Mouse (Mus musculus): ENCODE measurements around the gene Tbc1d8. TPM values are rescaled to one million over a fixed set of nuclear protein-coding genes. Genes with fewer than 3 reads are reported as not detected.

Gene Tbc1d8
- polyA plus RNA-seq, 1 experiment = not detected

DNA sequence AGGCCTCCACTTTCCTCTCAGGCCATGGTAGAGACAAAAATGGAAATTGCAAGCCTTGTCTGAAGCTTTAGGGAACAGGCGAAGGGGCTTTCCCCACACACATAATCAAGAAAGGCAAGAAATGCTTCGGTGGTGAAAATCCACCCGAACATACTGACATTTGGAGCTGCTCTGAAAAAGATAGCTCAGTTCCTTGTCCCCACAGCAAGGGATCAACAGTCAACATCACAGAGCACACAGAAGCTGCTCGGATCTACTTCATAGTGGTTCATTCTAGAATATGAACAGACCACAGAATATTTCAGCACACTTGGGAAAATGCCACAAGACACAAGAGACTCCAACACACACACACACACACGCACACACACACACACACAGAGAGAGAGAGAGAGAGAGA, 14.6 kb upstream of the Tbc1d8 start:
- Histone ChIP-seq H3K4me3 (ENCODE audit: insufficient read depth, low read depth, low read length) (no peak overlapping the region), H3K27ac (ENCODE audit: insufficient read depth, low read depth, low read length) (no peak overlapping the region), H3K4me1 (ENCODE audit: control insufficient read depth, insufficient read depth, low read length) (no peaks in the 10 kb centered on the region)
- WGBS = 86% methylated on average over 5 of the region's 5 CpGs
- no peak for TF ChIP-seq CTCF (IDR thresholded peaks at IDR 0.05; ENCODE audit: insufficient read depth, low read depth, low read length)
- TF ChIP-seq POLR2A (IDR thresholded peaks at IDR 0.05; ENCODE audit: insufficient read depth, low read depth, low read length) = no peak

DNA sequence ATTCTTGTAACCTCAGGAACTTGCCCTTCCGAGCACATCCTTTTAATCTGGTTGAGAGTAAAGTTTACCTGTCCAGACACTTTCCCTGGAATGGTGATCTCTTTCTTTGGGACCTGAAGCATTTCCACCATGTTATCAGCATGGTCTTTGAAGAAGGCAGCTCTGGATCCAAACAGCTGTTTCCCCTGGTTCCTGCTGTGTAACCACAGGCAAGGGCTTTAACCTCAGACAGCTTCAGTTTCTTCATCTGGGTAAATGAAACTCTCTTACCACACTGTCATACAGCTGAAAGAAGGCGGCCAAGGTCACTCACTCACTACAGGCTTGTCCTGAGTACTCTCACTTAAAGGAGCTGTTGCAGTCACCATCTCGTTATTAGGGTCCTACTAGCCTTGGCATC, 8.8 kb upstream of the Tbc1d8 start:
- H3K4me3 ChIP-seq (ENCODE audit: insufficient read depth, low read depth, low read length) = no peak overlapping the region
- no peaks in the 10 kb centered on the region for H3K4me1 ChIP-seq (ENCODE audit: control insufficient read depth, insufficient read depth, low read length)
- no peak overlapping the region for H3K27ac ChIP-seq (ENCODE audit: insufficient read depth, low read depth, low read length)
- TF ChIP-seq CTCF (IDR thresholded peaks at IDR 0.05; ENCODE audit: insufficient read depth, low read depth, low read length) (no peak), POLR2A (IDR thresholded peaks at IDR 0.05; ENCODE audit: insufficient read depth, low read depth, low read length) (no peak)
- WGBS = 86% methylated on average over 3 of the region's 3 CpGs

- no peak overlapping the region for H3K27ac ChIP-seq (ENCODE audit: insufficient read depth, low read depth, low read length)
- H3K4me1 ChIP-seq (ENCODE audit: control insufficient read depth, insufficient read depth, low read length) = peaks cover 3% of the 10 kb centered on the region
- 55% methylated on average over 10 of the region's 10 CpGs for WGBS
- no peak overlapping the region for H3K4me3 ChIP-seq (ENCODE audit: insufficient read depth, low read depth, low read length)
- TF ChIP-seq POLR2A (IDR thresholded peaks at IDR 0.05; ENCODE audit: insufficient read depth, low read depth, low read length) = no peak
- no peak for TF ChIP-seq CTCF (IDR thresholded peaks at IDR 0.05; ENCODE audit: insufficient read depth, low read depth, low read length)
These were observed 3.7 kb upstream of the Tbc1d8 start for GRCm38 (mm10) chr1:39482115-39482815.

DNA sequence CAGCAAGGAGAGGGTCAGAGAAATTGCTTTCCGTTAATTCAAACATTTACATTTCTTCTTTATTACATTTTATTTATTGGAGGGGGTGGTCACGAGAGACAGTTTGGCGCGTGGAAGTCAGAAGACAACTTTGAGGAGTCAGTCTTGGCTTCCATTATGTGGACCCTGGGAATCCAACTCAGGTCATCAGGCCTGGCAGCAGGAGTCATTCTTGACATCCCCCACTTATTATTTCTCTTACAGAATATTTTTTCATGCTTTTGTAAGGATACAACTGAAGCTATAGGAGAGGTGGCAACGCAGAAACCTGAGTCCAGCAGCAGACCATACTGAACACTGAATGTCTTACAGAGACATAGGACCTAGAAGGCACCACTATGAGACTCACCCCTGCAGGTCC, 699 bp upstream of the Tbc1d8 start:
- H3K4me1 ChIP-seq (ENCODE audit: control insufficient read depth, insufficient read depth, low read length) = peaks cover 12% of the 10 kb centered on the region
- no peak overlapping the region for H3K27ac ChIP-seq (ENCODE audit: insufficient read depth, low read depth, low read length)
- no peak overlapping the region for H3K4me3 ChIP-seq (ENCODE audit: insufficient read depth, low read depth, low read length)
- TF ChIP-seq CTCF (IDR thresholded peaks at IDR 0.05; ENCODE audit: insufficient read depth, low read depth, low read length) (no peak), POLR2A (IDR thresholded peaks at IDR 0.05; ENCODE audit: insufficient read depth, low read depth, low read length) (no peak)
- 72% methylated on average over 5 of the region's 5 CpGs for WGBS

GRCm38 (mm10) chr1:39478896-39479200, 293 bp upstream of the Tbc1d8 start:
- 5% methylated on average over 10 of the region's 10 CpGs for WGBS
- H3K27ac ChIP-seq (ENCODE audit: insufficient read depth, low read depth, low read length) = peak overlapping the region; percentile 80; the same call in 1 of the 2 replicates
- H3K4me1 ChIP-seq (ENCODE audit: control insufficient read depth, insufficient read depth, low read length) = peaks cover 12% of the 10 kb centered on the region
- H3K4me3 ChIP-seq (ENCODE audit: insufficient read depth, low read depth, low read length) = peak overlapping the region; percentile 92
- no peak; the same call in none of the 2 replicates for TF ChIP-seq POLR2A (IDR thresholded peaks at IDR 0.05; ENCODE audit: insufficient read depth, low read depth, low read length)
- TF ChIP-seq CTCF (IDR thresholded peaks at IDR 0.05; ENCODE audit: insufficient read depth, low read depth, low read length) = no peak

- Histone ChIP-seq H3K4me1 (ENCODE audit: control insufficient read depth, insufficient read depth, low read length) (peaks cover 12% of the 10 kb centered on the region), H3K27ac (ENCODE audit: insufficient read depth, low read depth, low read length) (no peak overlapping the region), H3K4me3 (ENCODE audit: insufficient read depth, low read depth, low read length) (peak overlapping the region; percentile 34)
- WGBS = 64% methylated on average over 5 of the region's 5 CpGs
- no peak for TF ChIP-seq CTCF (IDR thresholded peaks at IDR 0.05; ENCODE audit: insufficient read depth, low read depth, low read length)
- no peak for TF ChIP-seq POLR2A (IDR thresholded peaks at IDR 0.05; ENCODE audit: insufficient read depth, low read depth, low read length)
These were observed 1.5 kb downstream of the Tbc1d8 start for GRCm38 (mm10) chr1:39477064-39477463.

GRCm38 (mm10) chr1:39476341-39476740, 2.2 kb downstream of the Tbc1d8 start:
- Histone ChIP-seq H3K4me1 (ENCODE audit: control insufficient read depth, insufficient read depth, low read length) (peaks cover 12% of the 10 kb centered on the region), H3K27ac (ENCODE audit: insufficient read depth, low read depth, low read length) (no peak overlapping the region), H3K4me3 (ENCODE audit: insufficient read depth, low read depth, low read length) (no peak overlapping the region)
- no peak for TF ChIP-seq POLR2A (IDR thresholded peaks at IDR 0.05; ENCODE audit: insufficient read depth, low read depth, low read length)
- TF ChIP-seq CTCF (IDR thresholded peaks at IDR 0.05; ENCODE audit: insufficient read depth, low read depth, low read length) = no peak
- WGBS = 81% methylated on average over 1 of the region's 1 CpGs

GRCm38 (mm10) chr1:39474516-39474915, 4.0 kb downstream of the Tbc1d8 start:
- Histone ChIP-seq H3K4me3 (ENCODE audit: insufficient read depth, low read depth, low read length) (no peak overlapping the region), H3K4me1 (ENCODE audit: control insufficient read depth, insufficient read depth, low read length) (peaks cover 12% of the 10 kb centered on the region), H3K27ac (ENCODE audit: insufficient read depth, low read depth, low read length) (no peak overlapping the region)
- 74% methylated on average over 9 of the region's 9 CpGs for WGBS
- TF ChIP-seq CTCF (IDR thresholded peaks at IDR 0.05; ENCODE audit: insufficient read depth, low read depth, low read length) (no peak), POLR2A (IDR thresholded peaks at IDR 0.05; ENCODE audit: insufficient read depth, low read depth, low read length) (no peak)

DNA sequence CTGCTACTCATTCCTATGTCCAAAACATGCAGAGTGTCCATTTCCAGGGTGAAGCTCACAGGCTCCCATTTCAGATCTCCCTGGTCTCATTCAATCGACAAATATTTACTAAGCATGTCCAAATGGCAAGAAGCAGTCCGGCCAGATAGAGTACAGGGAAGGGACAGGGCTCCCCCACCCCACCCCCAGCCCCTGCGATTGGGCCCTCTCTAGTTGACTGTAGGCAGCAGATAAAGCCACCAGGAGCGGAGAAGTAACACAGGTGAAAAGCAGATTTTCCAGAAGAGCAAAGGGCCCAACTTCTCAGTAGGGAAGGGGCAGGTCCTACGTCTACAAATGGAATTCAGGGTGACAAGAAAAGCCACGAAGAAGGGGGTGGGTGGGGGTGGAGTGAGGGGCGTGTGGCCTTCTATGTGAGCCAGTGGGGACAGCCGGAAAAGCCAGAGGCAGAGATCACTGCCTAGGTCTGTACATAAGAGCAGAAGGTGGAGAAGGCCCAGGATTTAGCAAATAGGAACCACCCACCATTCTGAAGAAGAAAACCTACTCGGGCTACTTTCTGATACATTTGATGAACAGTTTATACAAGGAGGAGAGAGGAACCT, 7.2 kb downstream of the Tbc1d8 start:
- 88% methylated on average over 9 of the region's 9 CpGs for WGBS
- Histone ChIP-seq H3K4me1 (ENCODE audit: control insufficient read depth, insufficient read depth, low read length) (peaks cover 6% of the 10 kb centered on the region), H3K27ac (ENCODE audit: insufficient read depth, low read depth, low read length) (no peak overlapping the region), H3K4me3 (ENCODE audit: insufficient read depth, low read depth, low read length) (no peak overlapping the region)
- no peak for TF ChIP-seq POLR2A (IDR thresholded peaks at IDR 0.05; ENCODE audit: insufficient read depth, low read depth, low read length)
- TF ChIP-seq CTCF (IDR thresholded peaks at IDR 0.05; ENCODE audit: insufficient read depth, low read depth, low read length) = no peak
